Mouse (Mus musculus) cerebellum, postnatal 4 days (tissue): Measurements from ENCODE around the gene Mapk8ip1.

Experiments used
- DNase-seq, 2 experiments: peaks; one replicate each; pipeline ENCODE4 v3.0.0; 2022; ENCODE audit warnings: low spot score in 2 of 2, mixed read lengths in 1 of 2

The Mapk8ip1 gene

DNA sequence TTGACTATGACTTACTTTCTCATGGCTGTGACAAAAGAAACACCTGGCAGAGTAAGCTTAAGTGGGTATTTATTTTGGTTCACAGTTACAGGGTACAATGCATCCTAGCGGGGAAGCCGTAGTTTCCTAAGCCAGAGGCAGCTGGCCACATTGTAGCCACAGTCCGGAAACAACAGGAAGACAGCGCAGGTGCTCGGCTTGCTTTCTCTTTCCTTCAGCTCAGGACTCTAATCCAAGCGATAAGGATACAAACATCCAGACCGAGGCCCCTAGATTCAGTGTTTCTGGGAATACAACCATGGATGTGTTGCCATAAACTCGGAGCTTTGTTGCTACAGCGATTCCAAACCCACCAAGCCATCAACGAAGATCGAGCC, 27.6 kb downstream of the Mapk8ip1 start:
- no peak for DNase-seq

- no peak for DNase-seq
Measured at GRCm38 (mm10) chr2:92372767-92373436, 28.2 kb downstream of the Mapk8ip1 start.

- no peak for DNase-seq
Measured at GRCm38 (mm10) chr2:92371971-92372690, 28.9 kb downstream of the Mapk8ip1 start.

DNA sequence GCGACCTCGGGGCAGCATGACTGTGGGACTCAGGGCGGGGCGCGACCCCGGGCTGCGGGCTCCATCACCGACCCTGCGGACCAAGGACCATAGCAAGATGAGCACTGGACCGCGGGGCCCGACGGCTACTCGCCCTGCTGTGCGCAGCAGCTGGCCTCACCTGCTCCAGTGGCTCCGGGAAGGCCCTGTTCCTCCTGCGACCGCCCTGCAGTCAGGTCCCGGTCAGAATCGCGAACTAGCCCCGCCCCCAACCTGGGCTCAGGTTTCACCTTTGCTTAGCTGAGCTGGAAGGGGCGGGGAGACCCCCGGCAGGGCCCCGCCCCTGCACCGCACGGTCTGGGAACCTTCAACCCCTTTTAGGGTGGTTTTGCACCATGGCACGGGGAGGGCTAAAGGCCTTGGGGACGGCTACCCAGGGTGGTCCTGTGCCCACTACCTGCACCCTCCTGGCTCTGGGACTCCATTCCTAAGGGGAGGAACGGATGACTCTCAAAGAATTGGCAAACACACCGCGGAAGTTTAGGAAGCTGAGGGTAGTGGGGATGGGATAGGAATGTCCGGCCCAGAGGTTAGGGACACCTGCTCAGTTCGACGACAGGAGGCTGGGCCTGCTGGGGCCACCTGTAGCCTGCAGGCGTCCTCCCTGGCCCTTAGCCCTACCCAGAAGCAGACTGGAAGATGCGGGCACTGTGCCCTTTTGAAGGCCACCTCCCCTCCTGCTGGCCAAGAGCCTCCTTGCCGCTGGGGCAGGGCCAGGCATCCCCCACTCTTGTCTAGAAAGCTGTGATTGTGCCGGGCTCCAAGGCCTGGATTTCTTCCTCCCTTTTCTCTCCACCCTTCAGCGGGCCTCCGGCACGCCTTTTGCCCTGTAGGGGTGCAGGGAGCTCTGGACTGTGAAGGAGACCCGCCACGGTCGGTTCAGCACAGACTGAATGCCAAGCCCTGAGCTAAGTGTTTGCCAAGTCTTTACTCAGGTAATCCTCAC, 29.9 kb downstream of the Mapk8ip1 start:
- DNase-seq = no peak

- no peak for DNase-seq
Measured at GRCm38 (mm10) chr2:92370375-92370774, 30.7 kb downstream of the Mapk8ip1 start.

DNA sequence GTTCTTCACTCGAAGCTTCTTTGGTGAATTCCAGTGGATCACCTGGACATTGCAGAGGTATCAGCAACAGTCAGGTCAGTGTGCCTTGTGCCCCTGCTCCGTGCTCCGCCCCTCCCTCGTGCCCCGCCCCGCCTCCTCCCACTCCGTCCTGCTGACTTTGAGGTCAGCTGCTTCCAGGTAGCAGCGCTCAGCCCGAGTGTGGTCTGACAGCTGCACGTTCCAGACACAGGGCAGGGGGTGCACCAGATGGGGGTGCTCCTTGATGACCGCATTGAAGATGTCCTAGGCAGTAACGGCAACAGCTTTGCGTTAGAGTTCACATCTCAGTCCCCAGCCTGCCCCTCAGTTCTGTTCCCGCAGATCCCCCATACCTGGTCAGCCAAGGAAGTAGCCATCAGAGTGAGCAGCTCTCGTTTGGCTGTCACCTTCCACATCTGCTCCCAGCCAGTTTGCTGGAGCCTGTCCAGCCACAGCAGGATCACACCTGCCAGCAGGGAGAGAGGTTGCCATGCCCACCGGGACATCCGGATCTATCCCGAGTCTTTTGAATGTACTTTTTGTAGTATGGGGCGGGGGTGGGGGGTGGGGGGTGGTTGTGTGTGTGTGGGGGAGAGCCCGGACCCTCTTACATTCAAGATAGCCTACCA, 33.6 kb downstream of the Mapk8ip1 start:
- DNase-seq = no peak

DNA sequence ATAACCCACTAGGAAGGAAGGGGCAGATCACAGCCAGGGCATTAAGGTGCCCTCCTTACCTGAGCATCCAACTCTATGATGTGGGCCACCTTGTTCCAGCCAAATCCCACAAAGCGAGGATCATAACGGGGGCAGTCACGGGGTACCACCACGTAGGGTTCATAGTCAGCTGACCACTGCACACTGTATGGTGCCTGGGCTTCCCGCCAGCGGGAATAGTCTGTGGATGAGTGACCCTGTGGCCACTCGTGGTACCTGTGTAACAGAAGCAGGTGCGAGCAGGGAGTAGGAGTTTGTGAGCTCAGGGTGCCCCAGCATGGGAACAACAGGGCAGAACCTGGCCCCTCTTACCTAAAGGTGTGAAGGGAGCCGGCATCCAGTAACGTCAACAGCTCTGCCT, 35.5 kb downstream of the Mapk8ip1 start:
- DNase-seq = no peak

DNA sequence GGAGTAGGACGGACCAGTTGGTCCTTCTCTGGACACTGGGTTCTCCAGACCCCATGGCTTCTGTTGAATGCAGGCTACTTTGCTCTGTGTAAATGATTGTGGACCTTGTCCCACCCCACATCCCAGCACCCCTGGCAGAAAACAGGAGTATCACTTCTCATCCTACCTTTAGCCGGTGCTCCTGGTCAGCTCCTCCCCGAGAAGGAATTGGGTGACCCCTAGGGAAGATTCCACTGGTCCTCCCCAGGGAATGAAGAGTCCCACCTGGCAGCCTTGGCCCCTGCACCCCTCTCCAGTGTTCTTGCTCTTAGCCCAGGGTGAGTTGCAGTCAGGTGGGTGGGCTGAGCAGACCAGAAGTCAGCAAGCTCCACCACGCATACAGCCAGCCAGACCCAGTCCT, 37.0 kb downstream of the Mapk8ip1 start:
- no peak for DNase-seq

- no peak for DNase-seq
Measured at GRCm38 (mm10) chr2:92362571-92363228, 38.4 kb downstream of the Mapk8ip1 start.

DNA sequence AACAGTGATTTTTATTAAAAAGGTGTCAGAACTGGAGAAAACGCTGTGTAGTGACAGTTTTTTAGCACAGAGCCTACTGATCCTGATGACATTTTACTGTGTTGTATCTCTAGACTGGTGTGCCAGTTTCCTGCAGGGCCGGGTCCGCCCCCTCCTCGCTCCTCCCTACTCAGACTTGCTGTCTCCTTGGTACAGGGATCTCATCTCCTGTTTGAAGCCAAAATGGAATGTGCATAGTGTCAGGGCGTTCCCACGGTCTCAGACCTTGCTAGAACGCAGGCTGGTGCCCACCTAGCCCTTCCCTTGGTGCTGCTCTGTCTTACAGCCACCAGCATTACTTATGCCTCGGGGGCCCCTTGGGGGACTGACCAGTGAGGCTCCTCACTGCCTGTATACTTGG, 39.3 kb downstream of the Mapk8ip1 start:
- DNase-seq = peak in 1 of 2 experiments; percentile 17

GRCm38 (mm10) chr2:92360893-92361292, 40.2 kb downstream of the Mapk8ip1 start:
- DNase-seq = no peak

- peak in 1 of 2 experiments; percentile 41 for DNase-seq
Measured at GRCm38 (mm10) chr2:92360186-92360823, 40.8 kb downstream of the Mapk8ip1 start.

GRCm38 (mm10) chr2:92359301-92359700, 41.8 kb downstream of the Mapk8ip1 start:
- no peak for DNase-seq

GRCm38 (mm10) chr2:92354224-92354623, 46.8 kb downstream of the Mapk8ip1 start:
- no peak for DNase-seq

- no peak for DNase-seq
Measured at GRCm38 (mm10) chr2:92353402-92353801, 47.7 kb downstream of the Mapk8ip1 start.

DNA sequence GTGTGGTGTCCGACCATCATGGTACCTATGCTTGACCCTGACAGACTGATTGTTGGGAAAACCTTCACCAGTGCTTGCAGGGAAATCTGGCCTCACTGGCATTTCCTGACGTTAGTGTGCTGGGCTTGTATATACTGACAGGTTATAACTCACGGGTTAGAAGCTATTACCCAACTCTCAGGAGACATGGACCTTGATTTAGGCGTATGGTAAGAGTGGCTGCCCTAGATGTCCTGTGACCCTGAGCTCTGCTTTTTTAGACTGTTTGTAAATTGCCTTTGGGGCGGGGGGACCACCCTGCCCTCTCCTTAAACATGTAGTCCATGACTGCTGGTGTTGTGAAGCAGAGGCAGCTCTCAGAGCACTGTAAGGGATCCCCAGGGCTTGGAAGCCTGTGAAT, 50.4 kb downstream of the Mapk8ip1 start:
- DNase-seq = no peak

- DNase-seq = no peak
Measured at GRCm38 (mm10) chr2:92349589-92350425, 51.3 kb downstream of the Mapk8ip1 start.

- no peak for DNase-seq
Measured at GRCm38 (mm10) chr2:92347191-92347590, 53.9 kb downstream of the Mapk8ip1 start.

GRCm38 (mm10) chr2:92342418-92342817, 58.6 kb downstream of the Mapk8ip1 start:
- no peak for DNase-seq
